Mouse (Mus musculus) naive thymus-derived CD4-positive, alpha-beta T cell, adult 2 months (primary cell): ENCODE measurements at regions not wholly inside any gene's neighbourhood (a gene's known extent, or its start where the extent isn't known, plus 50 kb on each side); places are given as distances from the start of the nearest gene placed in this dataset.
A peak's percentile ranks its signal among the peaks of the same experiment; 100 is the strongest.
"Not testable (repeated sequence)": the region's sequence is repeated elsewhere in the genome, so short reads cannot be mapped to it uniquely, and the experiment has no call there.

ENCODE experiments used
- DNase-seq: peaks from one replicate; pipeline ENCODE4 v3.0.0-alpha.2; 2011; ENCODE audit warnings: low read depth

- DNase-seq: no peak
Observed at GRCm38 (mm10) chr14:104208040-104208816, 259.6 kb downstream of the Pou4f1 start.

GRCm38 (mm10) chr14:104206602-104207001 lies 261.2 kb downstream of the Pou4f1 start:
- DNase-seq: no peak

DNA sequence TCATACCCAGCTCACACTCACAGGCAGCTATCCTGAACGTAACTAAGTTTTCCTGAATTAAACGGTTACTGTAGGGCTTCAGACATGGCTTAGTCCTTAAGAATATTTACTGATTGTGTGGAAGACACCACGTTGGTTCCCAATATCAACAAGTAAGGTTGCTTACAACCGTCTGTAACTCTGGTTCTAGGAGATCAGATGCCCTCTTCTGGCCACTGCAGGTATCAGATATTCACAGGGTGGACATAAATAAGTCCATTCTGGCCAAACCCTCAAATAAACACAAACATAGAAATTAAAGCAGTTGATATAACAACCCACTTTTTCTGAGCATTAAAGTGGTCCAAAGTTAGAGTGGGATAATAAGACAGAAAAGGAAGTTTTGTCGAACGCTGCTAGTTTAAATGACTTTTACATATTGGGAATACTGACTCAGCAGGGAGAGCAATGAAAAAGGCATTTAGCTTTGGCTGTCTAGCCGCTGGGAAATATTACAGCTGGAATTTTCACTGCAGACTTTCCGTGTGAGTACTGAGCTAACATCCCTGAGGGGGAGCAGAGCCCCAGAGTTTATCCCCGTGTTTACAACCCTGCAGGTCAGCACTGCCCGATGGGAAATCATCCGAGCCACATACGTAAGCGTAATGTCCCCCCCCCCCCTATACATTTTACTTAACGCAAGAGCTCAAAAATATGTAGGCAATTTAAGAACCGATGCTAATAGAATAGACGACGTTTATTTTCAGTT lies 264.4 kb downstream of the Pou4f1 start:
- no peak for DNase-seq

DNA sequence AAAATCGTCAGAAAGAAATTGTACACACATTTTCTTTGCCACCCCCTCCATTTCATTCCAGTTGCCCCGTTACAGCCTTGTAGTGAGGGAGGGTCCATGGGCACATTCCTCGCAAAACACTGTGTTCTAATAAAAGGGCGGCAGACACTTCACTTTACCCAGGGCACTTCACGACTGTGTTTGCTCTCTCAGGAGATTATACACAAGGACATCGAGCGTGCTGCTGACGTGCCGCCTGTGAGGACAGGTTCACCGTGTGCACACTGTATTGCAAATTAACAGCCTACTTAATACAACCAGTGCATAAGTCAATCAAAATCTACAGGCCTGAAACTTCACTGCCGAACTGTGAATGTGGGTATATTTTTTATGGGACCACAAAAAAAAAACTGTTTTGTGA lies 274.6 kb downstream of the Pou4f1 start:
- DNase-seq: no peak

- DNase-seq: no peak
Observed at GRCm38 (mm10) chr14:104175122-104175521, 292.7 kb downstream of the Pou4f1 start.

DNA sequence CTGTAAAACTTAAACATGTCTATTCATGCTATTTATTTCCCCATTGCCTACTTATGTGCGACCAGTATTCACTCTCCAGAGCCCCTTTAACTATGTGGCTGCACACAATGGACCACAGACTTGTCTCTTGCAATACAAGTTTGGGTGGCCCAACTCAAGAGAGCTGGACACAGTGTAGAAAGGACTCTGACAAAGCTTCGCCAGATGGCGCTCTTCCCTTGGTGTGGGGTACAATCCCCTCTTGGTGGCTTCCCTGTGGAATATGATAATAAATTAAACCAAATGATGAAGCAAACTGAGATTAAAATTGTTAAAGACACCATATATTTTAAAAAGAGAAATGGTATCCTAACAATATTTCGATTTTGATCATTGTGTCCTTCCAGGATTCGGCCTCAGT lies 302.6 kb upstream of the Ednrb start:
- DNase-seq: no peak

DNA sequence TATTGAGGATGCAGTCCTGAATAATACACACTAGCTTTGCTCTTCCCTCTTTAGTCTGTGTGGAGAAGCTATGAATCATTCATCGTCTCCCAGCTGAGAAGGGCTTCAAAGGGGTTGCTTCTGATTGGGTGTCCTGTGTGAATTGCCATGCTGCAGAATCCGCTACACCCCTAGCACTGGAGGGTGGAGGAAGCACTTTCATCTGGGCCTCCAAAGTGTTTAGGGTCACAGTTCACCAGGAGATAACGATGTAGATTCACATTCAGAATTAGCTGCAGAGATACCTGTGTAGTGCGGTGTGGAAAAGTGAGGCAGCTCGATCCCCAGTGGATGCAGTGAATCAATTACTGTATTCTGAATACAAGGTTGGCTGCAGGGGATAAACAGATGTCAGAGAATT lies 301.2 kb upstream of the Ednrb start:
- no peak for DNase-seq

DNA sequence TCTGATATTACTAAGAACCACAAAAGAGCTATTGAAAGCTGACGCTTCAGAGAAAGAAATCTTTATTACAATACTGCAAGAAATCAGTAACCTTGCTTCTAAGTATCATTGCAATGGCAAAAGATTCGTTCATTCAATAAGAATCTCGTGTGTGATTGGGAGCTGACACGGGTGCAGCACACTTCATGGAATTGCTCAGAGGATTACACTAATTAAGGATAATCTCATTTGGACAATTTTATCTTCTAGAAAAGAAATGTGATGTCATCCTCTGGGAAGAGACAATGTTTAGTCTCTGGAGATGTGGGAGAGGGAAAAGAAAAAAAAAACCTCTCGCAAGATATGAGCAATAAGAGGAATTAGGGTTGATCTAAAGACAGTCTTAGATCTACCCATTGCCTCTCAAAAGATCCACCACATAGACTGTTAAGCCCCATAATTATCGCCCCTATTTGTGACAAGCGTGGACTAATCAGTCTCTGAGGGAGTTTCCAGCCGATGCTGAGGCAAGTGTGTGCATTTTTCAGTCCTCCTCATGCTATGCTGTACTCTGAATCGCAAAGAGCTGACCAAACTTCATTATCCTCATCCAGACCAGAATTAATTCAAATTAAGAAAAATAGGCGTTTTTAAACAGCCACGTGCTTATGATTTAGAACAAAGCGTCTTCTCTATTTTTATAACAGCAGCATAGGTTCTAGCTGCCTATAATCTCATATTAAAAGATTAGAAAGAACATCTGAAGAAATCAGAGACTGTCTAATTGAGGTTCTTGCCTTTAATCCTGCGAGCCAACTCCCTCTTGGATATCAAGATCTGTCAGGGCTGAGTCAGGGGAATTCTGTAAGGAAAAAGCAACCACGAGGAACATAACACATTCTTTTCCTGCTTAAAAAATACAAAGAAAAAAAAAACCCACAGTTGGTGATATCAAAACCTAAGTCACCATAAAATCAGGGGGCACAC lies 271.1 kb upstream of the Ednrb start:
- DNase-seq: no peak

- DNase-seq: no peak
Observed at GRCm38 (mm10) chr14:104114182-104114581, 270.0 kb upstream of the Ednrb start.

DNA sequence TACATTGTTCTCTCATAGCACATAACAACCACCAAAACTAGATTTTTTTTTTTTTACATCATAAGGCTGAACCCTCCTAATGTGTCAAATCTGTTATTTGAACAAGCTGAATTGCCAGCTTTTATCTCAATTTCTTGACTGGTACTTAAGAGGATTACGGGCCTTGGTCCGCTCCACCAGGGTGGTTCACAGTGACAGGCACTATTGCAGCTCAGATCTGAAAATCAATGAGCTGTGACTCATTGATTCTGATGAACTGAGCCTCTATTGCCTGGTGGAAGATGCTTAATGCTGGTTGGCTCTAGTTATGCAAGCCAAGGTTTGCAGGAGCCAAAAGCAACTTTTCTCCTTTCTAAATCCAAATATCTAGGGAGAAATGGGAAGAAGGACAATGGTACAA lies 269.2 kb upstream of the Ednrb start:
- DNase-seq: no peak

GRCm38 (mm10) chr14:104086381-104086780 lies 242.2 kb upstream of the Ednrb start:
- no peak for DNase-seq

DNA sequence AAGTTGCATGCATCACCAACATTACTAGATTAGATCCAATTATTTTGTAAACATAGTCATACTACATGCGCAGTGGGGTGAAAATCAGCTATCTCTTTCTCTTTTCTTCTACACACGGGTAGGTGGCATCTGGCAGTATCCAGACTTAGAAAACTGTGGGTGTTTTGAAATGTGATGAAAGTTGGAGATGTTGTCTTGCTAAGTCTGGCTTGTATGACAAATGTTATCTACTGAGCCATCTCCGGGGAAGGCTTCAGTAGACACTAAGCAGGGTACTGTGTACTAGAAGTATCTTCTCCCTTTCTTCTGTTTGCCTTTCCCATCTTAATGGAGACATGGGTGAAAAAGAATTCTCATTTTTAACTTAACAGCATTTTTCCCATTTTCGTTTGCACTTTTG lies 220.0 kb upstream of the Ednrb start:
- not testable (repeated sequence) for DNase-seq

GRCm38 (mm10) chr14:104053697-104054096 lies 209.5 kb upstream of the Ednrb start:
- no peak for DNase-seq

GRCm38 (mm10) chr14:104038628-104039325 lies 194.6 kb upstream of the Ednrb start:
- peak; percentile 13 for DNase-seq

DNA sequence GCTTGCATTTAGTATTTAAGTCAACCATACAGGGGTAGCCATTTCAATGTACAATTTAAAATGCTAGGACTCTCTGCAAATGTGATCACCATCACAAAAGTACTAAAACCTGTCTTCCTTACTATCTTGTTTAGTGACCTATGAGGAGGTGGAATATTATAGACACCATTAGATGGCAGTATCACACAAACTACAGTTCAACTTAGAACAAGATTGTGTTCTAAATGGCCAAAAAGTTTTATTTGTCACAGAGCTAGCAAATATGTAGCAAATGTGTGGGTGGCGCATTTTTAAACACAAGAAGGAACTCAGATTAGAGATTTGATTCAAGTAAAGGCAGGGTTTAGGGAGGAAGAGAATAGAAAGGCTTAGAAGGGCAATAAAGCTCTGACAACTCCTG lies 189.4 kb upstream of the Ednrb start:
- no peak for DNase-seq

- no peak for DNase-seq
Observed at GRCm38 (mm10) chr14:104030784-104031470, 186.7 kb upstream of the Ednrb start.

DNA sequence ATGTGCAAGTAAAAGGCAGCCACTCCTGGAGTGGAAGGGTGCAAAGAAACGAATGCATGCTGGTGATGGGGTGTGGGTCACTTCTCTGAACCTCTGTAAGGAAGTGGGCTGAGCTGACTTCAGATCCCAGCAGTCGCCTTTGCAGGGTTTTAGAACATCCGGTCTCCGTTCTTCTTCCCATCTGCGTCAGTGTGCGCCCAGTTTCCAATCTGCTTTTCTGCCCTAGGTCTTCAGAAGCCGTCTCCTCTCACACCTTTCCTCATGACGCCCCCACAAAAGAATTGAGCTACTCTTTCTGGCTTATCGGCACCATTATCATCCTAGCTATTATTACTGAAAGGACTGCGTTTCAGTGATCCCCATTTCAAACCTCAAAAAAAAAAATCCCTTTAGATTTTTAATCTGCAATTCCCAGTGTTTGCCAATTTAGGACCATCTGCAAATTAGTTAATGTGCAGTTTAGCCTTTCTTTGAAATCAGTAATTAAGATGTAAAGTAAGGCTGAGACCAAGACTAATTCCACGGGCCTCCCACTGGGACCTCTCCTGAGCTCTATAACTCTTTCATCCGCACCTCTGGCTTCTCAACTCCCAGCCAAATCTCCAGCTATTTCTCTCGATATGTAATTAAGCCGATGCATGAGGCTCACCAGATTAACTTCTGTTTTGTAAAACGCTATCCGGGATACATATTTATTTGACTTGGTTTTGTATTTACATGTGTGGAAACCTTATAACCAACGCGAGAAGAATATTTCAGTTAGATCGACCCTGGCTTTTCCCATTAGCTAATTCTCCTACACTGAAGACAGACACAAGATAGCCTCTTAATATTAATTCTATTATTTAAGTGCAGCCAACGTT lies 185.7 kb upstream of the Ednrb start:
- DNase-seq: no peak

- DNase-seq: no peak
Observed at GRCm38 (mm10) chr14:104027900-104028285, 183.7 kb upstream of the Ednrb start.

DNA sequence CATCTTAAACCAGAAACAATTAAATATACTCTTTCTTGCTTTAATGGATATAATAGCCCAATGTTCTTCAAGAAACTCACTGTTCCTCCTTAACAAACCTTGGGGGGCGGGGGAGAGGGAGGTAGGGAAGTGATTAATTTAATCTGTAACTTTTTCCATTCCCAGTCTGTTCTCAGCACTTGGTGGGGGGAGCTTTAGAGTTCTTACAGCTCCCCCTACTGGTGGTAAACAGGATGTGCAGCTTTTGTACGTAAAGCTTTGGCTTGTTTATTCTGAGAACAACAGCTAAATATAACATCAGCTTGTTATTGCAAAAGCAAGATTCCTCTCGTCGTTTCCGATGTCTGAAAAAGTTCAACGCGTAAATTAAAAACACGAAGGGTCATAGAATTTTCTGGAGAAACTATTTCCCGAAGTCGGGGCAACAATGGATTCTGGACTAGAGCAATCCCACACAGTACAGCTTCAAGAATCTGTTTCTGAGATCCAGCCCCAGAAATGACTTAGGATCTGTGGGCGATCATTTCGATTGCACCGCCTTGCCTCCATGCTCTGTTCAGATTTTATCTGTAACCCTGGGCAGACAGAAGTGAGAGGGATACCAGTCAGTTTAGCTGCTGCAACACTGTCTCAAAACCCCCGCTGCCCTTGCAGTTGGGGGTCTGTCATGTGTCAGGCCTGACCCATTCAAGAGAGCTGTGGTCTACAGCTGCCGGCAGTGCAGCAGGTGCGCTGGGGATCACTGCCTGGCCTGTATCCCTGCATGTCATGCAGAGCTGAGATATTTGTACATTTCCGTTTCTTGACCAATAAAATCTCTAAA lies 183.1 kb upstream of the Ednrb start:
- peak; percentile 33 for DNase-seq
